Mouse (Mus musculus): ENCODE measurements around the gene Pik3ip1. TPM values are rescaled to one million over a fixed set of nuclear protein-coding genes. Genes with fewer than 3 reads are reported as not detected.

Gene Pik3ip1
- polyA plus RNA-seq (2012; rRNA removed): 17.0 and 24.6 TPM in 2 replicates

GRCm38 (mm10) chr11:3329891-3330451, at the start of gene Pik3ip1:
Gene Pik3ip1 (plus strand): TSS chr11:3330401.
- DNase-seq (ENCODE audit: low read depth): no peak
- TF ChIP-seq CTCF (IDR thresholded peaks at IDR 0.05; ENCODE audit: borderline replicate concordance, extremely low read depth, insufficient read depth, insufficient read length): no peak
- TF ChIP-seq POLR2A (IDR thresholded peaks at IDR 0.05; ENCODE audit: borderline replicate concordance, extremely low read depth, insufficient read depth, insufficient read length, poor library complexity, severe bottlenecking): no peak

- DNase-seq (ENCODE audit: low read depth): no peak
- TF ChIP-seq POLR2A (IDR thresholded peaks at IDR 0.05; ENCODE audit: borderline replicate concordance, extremely low read depth, insufficient read depth, insufficient read length, poor library complexity, severe bottlenecking) (no peak), CTCF (IDR thresholded peaks at IDR 0.05; ENCODE audit: borderline replicate concordance, extremely low read depth, insufficient read depth, insufficient read length) (no peak)
Measured at GRCm38 (mm10) chr11:3282887-3283286, 47.3 kb upstream of the Pik3ip1 start.

- DNase-seq (ENCODE audit: low read depth): no peak
- TF ChIP-seq CTCF (IDR thresholded peaks at IDR 0.05; ENCODE audit: borderline replicate concordance, extremely low read depth, insufficient read depth, insufficient read length) (no peak), POLR2A (IDR thresholded peaks at IDR 0.05; ENCODE audit: borderline replicate concordance, extremely low read depth, insufficient read depth, insufficient read length, poor library complexity, severe bottlenecking) (no peak)
Measured at GRCm38 (mm10) chr11:3283645-3284044, 46.6 kb upstream of the Pik3ip1 start.

GRCm38 (mm10) chr11:3285940-3286339, 44.3 kb upstream of the Pik3ip1 start:
- no peak for TF ChIP-seq POLR2A (IDR thresholded peaks at IDR 0.05; ENCODE audit: borderline replicate concordance, extremely low read depth, insufficient read depth, insufficient read length, poor library complexity, severe bottlenecking)
- TF ChIP-seq CTCF (IDR thresholded peaks at IDR 0.05; ENCODE audit: borderline replicate concordance, extremely low read depth, insufficient read depth, insufficient read length): no peak
- no peak for DNase-seq (ENCODE audit: low read depth)

- DNase-seq (ENCODE audit: low read depth): peak; percentile 79
- no peak for TF ChIP-seq POLR2A (IDR thresholded peaks at IDR 0.05; ENCODE audit: borderline replicate concordance, extremely low read depth, insufficient read depth, insufficient read length, poor library complexity, severe bottlenecking)
- TF ChIP-seq CTCF (IDR thresholded peaks at IDR 0.05; ENCODE audit: borderline replicate concordance, extremely low read depth, insufficient read depth, insufficient read length): no peak
Measured at GRCm38 (mm10) chr11:3287131-3287530, 43.1 kb upstream of the Pik3ip1 start.

GRCm38 (mm10) chr11:3287921-3288320, 42.3 kb upstream of the Pik3ip1 start:
- DNase-seq (ENCODE audit: low read depth): no peak
- TF ChIP-seq POLR2A (IDR thresholded peaks at IDR 0.05; ENCODE audit: borderline replicate concordance, extremely low read depth, insufficient read depth, insufficient read length, poor library complexity, severe bottlenecking) (no peak), CTCF (IDR thresholded peaks at IDR 0.05; ENCODE audit: borderline replicate concordance, extremely low read depth, insufficient read depth, insufficient read length) (no peak)

GRCm38 (mm10) chr11:3288521-3289301, 41.5 kb upstream of the Pik3ip1 start, which contains the start of gene Patz1:
Gene Patz1 (plus strand): TSS chr11:3288874.
- TF ChIP-seq CTCF (IDR thresholded peaks at IDR 0.05; ENCODE audit: borderline replicate concordance, extremely low read depth, insufficient read depth, insufficient read length): no peak
- TF ChIP-seq POLR2A (IDR thresholded peaks at IDR 0.05; ENCODE audit: borderline replicate concordance, extremely low read depth, insufficient read depth, insufficient read length, poor library complexity, severe bottlenecking): peak; percentile 26; the same call in 1 of the 2 replicates
- peak; percentile 85 for DNase-seq (ENCODE audit: low read depth)

GRCm38 (mm10) chr11:3289302-3289802, 40.8 kb upstream of the Pik3ip1 start:
- TF ChIP-seq POLR2A (IDR thresholded peaks at IDR 0.05; ENCODE audit: borderline replicate concordance, extremely low read depth, insufficient read depth, insufficient read length, poor library complexity, severe bottlenecking): peak; percentile 75; the same call in 1 of the 2 replicates
- no peak for TF ChIP-seq CTCF (IDR thresholded peaks at IDR 0.05; ENCODE audit: borderline replicate concordance, extremely low read depth, insufficient read depth, insufficient read length)
- peak; percentile 98 for DNase-seq (ENCODE audit: low read depth)

GRCm38 (mm10) chr11:3289803-3290639, 40.2 kb upstream of the Pik3ip1 start:
- TF ChIP-seq CTCF (IDR thresholded peaks at IDR 0.05; ENCODE audit: borderline replicate concordance, extremely low read depth, insufficient read depth, insufficient read length) (peak; percentile 76), POLR2A (IDR thresholded peaks at IDR 0.05; ENCODE audit: borderline replicate concordance, extremely low read depth, insufficient read depth, insufficient read length, poor library complexity, severe bottlenecking) (peak; percentile 85)

GRCm38 (mm10) chr11:3290640-3291310, 39.4 kb upstream of the Pik3ip1 start:
- TF ChIP-seq CTCF (IDR thresholded peaks at IDR 0.05; ENCODE audit: borderline replicate concordance, extremely low read depth, insufficient read depth, insufficient read length) (no peak), POLR2A (IDR thresholded peaks at IDR 0.05; ENCODE audit: borderline replicate concordance, extremely low read depth, insufficient read depth, insufficient read length, poor library complexity, severe bottlenecking) (0 out of 2 replicates have a peak, but pooled peaks have one; percentile 18)
- DNase-seq (ENCODE audit: low read depth): peak; percentile 76

More at GRCm38 (mm10) chr11:3289803-3290639, 40.2 kb upstream of the Pik3ip1 start:
- DNase-seq (ENCODE audit: low read depth): peak; percentile 97
